Mouse (Mus musculus): ENCODE data around the gene Nos3.
A peak's percentile ranks its signal among the peaks of the same experiment; 100 is the strongest.

The Nos3 gene

GRCm38 (mm10) chr5:24364508-24364907 lies at the start of gene Nos3:
Gene Nos3, plus strand, starts transcription at chr5:24364810.
- peak; percentile 29 for DNase-seq (ENCODE audit: low read depth, low spot score)

- no peak for DNase-seq (ENCODE audit: low read depth, low spot score)
Measured at GRCm38 (mm10) chr5:24319776-24320466, 44.7 kb upstream of the Nos3 start.

GRCm38 (mm10) chr5:24320467-24320813 lies 44.2 kb upstream of the Nos3 start:
- DNase-seq (ENCODE audit: low read depth, low spot score) = no peak

- no peak for DNase-seq (ENCODE audit: low read depth, low spot score)
Measured at GRCm38 (mm10) chr5:24320894-24321293, 43.7 kb upstream of the Nos3 start.

GRCm38 (mm10) chr5:24321711-24322682 lies 42.6 kb upstream of the Nos3 start:
- no peak for DNase-seq (ENCODE audit: low read depth, low spot score)

GRCm38 (mm10) chr5:24325251-24325650 lies 39.4 kb upstream of the Nos3 start:
- DNase-seq (ENCODE audit: low read depth, low spot score) = no peak

- no peak for DNase-seq (ENCODE audit: low read depth, low spot score)
Measured at GRCm38 (mm10) chr5:24326166-24326841, 38.3 kb upstream of the Nos3 start.

- DNase-seq (ENCODE audit: low read depth, low spot score) = no peak
Measured at GRCm38 (mm10) chr5:24326842-24327417, 37.7 kb upstream of the Nos3 start.

- no peak for DNase-seq (ENCODE audit: low read depth, low spot score)
Measured at GRCm38 (mm10) chr5:24328813-24329211, 35.8 kb upstream of the Nos3 start.

- DNase-seq (ENCODE audit: low read depth, low spot score) = peak; percentile 69
Measured at GRCm38 (mm10) chr5:24329212-24329964, 35.2 kb upstream of the Nos3 start.

GRCm38 (mm10) chr5:24329965-24330298 lies 34.7 kb upstream of the Nos3 start:
- no peak for DNase-seq (ENCODE audit: low read depth, low spot score)

GRCm38 (mm10) chr5:24332401-24332800 lies 32.2 kb upstream of the Nos3 start:
- no peak for DNase-seq (ENCODE audit: low read depth, low spot score)

GRCm38 (mm10) chr5:24334749-24335148 lies 29.9 kb upstream of the Nos3 start:
- no peak for DNase-seq (ENCODE audit: low read depth, low spot score)

- no peak for DNase-seq (ENCODE audit: low read depth, low spot score)
Measured at GRCm38 (mm10) chr5:24335888-24336511, 28.6 kb upstream of the Nos3 start.

GRCm38 (mm10) chr5:24337366-24337765 lies 27.2 kb upstream of the Nos3 start:
- no peak for DNase-seq (ENCODE audit: low read depth, low spot score)

GRCm38 (mm10) chr5:24337821-24338220 lies 26.8 kb upstream of the Nos3 start:
- no peak for DNase-seq (ENCODE audit: low read depth, low spot score)

- no peak for DNase-seq (ENCODE audit: low read depth, low spot score)
Measured at GRCm38 (mm10) chr5:24342205-24342963, 22.2 kb upstream of the Nos3 start.

- no peak for DNase-seq (ENCODE audit: low read depth, low spot score)
Measured at GRCm38 (mm10) chr5:24342966-24343365, 21.6 kb upstream of the Nos3 start.

GRCm38 (mm10) chr5:24343379-24343778 lies 21.2 kb upstream of the Nos3 start:
- DNase-seq (ENCODE audit: low read depth, low spot score) = no peak

GRCm38 (mm10) chr5:24343977-24344436 lies 20.6 kb upstream of the Nos3 start:
- no peak for DNase-seq (ENCODE audit: low read depth, low spot score)
